Mouse (Mus musculus): ENCODE measurements around the gene Fbp2.
"Not testable (repeated sequence)": the region's sequence is repeated elsewhere in the genome, so short reads cannot be mapped to it uniquely, and the experiment has no call there.

The Fbp2 gene

DNA sequence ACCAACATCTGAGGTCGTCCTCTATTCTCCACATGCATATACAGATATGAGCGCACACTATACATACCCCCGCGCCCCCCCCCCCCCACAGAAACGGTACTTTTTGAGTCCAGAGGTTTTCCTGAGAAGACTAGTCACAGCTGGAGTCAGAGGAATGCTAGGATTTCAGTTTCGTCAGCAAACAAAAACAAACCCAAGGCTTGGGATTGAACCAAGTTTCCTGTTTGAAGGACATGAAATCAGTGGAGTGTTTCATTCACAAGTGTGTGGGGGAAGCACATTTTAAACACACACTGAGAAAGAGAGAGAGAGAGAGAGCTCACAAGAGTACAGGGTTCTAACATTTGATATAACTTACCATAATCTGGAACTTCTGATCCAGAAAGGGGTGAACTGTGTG, 5.5 kb upstream of the Fbp2 start:
- DNase-seq (ENCODE audit: low read depth): no peak

DNA sequence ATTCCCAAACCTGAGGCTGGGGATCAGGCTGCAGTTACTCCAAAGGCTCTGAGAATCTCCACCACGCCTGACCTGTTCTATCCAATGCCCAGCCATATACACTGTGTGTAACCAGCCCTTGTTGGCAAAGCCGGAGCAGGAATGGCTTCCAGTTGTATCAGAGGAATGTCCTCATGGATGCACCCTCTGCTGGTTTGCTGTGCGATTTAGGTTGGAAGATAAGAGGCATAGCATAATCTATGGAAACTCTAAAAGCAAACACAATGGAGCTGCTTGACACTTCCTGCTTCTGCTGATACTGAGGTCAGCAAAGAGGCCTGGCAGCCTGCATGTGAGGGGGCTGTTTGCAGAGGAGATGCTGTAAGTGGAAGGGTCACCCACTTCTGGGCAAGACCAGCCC, 4.7 kb upstream of the Fbp2 start:
- DNase-seq (ENCODE audit: low read depth): no peak

DNA sequence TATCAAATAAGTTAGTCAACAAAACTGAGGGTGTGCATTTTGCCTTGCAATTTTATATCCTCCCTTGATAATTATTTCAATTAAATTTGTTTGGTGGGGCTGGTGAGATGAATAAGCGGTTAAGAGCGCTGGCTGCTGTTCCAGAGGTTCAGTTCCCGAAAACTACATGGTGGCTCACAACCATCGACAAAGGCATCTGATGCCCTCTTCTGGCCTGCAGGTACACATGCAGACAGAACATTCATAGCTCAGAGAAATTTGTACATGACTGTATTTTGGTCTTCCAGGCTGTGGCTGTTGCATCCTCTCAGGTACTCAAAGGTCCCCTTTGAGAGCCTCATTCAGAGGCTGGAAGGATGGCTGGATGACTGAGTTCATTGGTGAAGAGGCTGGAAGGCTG, 1.8 kb upstream of the Fbp2 start:
- DNase-seq (ENCODE audit: low read depth): no peak

DNA sequence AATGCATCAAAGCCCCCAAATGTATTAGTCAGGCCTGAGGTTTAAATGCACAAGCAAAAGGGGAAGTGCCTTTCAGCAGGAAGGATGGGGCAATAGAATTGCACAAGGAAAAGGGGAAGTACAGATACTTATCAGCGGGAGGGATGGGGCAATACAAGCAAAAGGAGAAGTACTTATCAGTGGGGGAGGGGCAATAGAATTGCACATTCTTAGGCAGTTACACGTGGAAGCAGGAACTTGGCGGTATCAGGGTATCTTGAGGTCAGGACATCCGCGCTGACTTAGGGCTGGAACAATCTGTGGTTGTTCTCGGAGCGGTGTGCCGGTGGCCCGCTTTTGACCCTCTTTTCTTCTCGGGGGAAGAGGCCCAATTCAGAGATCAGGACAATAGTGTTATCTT, 1.0 kb upstream of the Fbp2 start:
- not testable (repeated sequence) for DNase-seq (ENCODE audit: low read depth)

DNA sequence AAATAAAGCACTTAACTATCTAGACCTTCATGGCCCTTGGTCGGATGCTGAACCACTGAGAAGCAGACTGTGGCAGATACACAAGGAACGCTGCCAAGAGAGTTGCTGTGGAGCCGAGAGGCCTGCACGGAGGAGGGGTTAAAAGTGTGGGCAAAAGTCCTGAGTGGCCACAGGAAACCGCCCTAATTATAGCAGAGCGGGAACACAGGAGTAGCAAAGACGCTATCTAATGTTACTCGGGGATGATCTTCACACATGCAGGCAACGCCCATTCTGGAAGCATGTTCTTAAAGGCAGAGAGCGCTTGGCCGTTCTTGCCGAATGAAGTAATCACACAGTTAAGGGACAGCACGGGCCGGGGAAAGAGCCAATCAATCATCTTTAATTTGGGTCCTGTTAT, 1.4 kb downstream of the Fbp2 start:
- no peak for DNase-seq (ENCODE audit: low read depth)

DNA sequence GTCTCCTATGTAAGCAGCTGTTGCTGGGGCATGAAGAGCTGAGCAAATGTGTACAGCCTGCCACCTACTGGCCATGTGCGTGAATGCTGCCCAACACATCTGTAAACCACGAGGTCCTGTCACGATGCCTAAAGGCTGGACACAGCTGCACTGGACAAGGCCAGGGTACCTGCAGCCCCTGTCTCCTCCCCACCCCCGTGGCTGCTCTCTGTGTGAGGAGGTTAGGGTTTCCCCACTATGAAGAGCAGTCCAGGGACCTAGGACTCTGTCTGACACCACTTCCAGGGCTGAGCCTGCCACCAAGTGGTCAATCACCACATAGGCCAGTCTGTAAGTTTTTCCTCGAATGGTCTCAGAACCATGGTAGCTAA, 1.9 kb downstream of the Fbp2 start:
- DNase-seq (ENCODE audit: low read depth): peak; percentile 78

DNA sequence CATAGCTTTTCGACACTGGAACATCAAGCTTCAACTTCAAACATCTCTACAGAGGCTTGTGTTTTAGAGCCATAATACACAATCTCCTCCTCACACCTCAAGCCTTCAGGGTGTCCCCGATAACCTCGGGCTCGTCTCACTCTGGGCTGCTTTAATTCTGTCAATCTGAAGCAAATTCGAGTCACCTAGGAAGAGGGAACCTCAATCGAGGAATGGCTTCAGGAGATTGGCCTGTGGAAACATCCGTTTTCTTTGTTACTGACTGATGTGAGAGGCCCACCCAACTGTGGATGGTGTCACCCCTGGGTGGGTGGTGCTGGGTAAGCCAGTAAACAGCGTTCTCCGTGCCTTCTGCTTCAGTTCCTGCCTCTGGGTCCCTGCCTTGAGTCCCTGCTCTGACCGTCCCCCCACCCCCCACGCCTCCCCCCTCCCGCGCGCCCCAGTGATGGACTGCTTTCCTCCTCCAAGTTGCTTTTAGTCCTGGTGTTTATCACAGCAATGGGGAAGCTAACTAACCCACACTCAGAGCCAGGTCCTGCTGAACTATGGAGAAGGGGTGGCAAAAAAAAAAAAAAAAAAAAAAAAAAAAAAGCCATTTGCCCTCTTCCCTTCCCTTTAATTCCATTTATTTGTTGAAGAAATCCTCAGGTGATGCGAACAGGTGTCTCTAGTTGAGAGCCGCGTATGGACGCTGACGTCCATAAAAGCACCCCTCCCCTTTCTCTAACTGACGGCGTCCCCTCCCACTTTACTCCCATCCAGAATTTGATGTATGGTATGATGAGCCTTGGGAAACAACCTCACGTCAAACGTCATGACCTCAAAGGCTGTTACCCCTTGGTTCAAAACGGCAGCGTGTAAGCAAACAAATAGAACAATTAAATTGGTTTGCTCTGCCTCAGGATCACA, 2.6 kb downstream of the Fbp2 start:
- no peak for DNase-seq (ENCODE audit: low read depth)

DNA sequence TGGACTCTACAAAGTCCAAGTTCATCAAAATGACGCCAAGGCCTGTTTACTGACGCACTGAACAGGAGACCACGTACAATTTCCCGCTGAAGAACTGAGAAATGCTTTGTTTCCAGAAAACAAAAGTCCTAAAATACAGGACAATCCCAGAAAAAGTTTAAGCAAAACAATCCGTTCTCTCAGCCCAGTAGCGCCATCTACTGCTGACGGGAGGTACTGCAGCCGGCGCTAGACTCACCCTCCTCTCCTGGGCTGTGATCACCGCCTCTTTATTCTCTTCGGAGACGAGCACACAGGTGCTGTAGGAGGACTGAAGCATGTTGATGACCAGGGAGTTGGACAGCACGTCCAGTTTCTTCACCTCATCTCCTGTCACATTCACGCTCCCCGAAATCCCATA, 3.6 kb downstream of the Fbp2 start:
- peak; percentile 40 for DNase-seq (ENCODE audit: low read depth)

DNA sequence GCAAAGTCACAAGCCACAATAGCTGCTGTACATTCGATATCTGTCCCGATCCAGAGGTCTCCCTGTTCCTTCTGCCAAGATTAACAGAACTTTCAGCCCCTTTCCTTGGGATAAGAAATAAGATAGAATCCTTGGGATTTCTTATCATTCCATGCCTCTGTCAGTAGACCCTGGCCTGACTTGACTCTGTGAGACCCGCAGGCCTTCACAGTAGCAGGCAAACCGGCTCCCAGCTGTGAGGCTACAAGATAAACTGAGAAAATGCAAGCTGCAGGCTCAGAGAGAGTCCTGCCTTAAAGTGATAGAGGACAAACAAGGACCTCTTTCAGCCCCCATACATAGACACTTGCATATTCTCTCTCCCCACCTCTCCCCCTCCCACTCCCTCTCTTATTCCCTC, 24.9 kb downstream of the Fbp2 start:
- no peak for DNase-seq (ENCODE audit: low read depth)

DNA sequence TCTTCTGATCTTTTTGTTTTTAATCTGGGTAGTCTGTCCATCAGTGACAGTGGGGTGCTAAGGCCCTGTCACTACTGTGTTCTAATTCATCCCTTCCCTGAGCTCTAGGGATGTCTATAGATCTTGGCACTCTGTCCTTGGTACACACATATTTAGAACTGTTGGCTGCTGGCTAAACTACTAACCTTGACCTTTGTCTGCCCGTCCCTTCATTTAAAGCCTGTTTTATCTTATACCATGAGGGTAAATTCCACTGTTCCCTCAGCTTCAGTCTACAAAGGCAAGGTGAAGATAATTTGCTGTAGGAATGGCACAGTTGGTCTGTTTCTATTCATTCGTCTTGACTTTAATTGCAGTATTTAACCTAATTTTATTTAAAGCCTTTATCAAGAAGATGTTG, 26.0 kb downstream of the Fbp2 start:
- DNase-seq (ENCODE audit: low read depth): no peak

DNA sequence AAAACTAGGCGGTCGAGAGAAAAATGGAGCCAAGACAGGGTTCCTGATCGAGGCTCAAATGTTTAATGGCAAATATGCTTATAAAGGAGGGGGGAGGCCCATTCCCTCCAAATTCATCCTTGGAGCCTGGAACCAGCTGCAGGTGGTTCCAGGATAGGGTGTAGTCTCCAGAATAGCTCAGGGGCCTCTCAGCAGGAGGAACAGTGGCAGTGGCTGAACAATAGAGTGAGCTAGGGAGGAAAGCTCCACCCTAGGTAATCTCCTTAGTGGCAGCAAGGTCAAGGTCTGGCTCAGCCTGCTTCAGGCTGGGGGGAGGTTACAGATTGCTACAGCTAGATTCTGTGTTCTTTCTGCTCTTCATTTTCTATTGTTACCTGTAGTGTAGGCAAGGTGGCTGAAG, 42.5 kb downstream of the Fbp2 start:
- not testable (repeated sequence) for DNase-seq (ENCODE audit: low read depth)

DNA sequence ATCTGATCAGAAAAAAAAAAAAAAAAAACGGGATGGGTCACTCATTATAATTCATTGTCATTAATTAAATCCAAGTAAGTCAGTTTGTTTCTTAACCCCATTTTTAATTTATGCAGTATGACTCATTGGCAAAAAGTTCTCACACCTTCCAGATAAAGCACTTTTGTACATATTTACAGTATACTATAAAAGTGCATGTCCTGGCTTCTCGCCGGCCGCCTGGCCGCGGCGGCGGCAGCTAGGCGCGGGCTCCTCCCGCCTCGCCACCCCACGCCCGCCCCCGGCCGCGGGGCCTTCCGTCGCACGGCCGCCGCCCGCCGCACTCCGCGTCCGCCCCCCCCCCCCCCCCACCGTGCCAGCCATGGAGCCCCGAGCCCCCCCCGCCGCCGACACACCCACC, 45.5 kb downstream of the Fbp2 start:
- DNase-seq (ENCODE audit: low read depth): no peak

DNA sequence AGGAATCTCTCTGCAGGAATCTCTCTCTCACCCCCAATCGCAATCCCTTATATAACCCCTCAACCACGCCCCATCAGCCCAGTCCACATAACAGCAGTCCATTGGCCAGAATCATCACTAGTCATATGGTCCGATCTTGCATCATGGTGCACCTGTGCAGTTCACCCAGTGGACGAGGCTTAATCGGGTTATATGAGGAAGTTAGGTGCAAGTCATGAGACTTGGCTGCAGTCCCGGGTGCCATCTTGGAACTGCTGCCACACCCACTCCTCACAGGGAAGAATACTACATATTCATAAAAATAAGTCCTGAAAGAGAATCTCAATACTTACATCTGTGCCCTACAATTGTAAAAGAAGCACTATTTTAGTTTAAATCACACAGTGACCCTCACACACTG, 50.2 kb downstream of the Fbp2 start:
- not testable (repeated sequence) for DNase-seq (ENCODE audit: low read depth)

Measured in c-Kit-positive CD71-positive TER-119-negative erythroid progenitor cells, embryonic 14.5 days (primary cell).